14 mouse cellular contexts compared by ENCODE assay signal in genomic region chr5:33147691-33148090, GRCm38 (mm10). TPM values are rescaled to one million over a fixed set of nuclear protein-coding genes. Genes with fewer than 3 reads are reported as not detected.
DNase-seq lines count a peak whose midpoint lies in the region; ATAC-seq and TF ChIP-seq lines count a peak whose summit lies in the region.
"Had no signal": no experiment of that assay in that cellular context is flagged by ENCODE, and none has a peak within 500 bp of the region (broad histone marks: within the 10 kb centered on the region; RNA-seq: fewer than 3 reads in every experiment).

No protein-coding gene starts in this region.

- WGBS in kidney, adult 2 months = 51% methylated on average over 6 of the region's 6 CpGs

- no peak for TF ChIP-seq POLR2A in kidney, adult 2 months (IDR thresholded peaks at IDR 0.05; ENCODE audit: low read depth, low read length)

- no peak for TF ChIP-seq CTCF in kidney, adult 2 months (conservative IDR thresholded peaks at IDR 0.05; ENCODE audit: insufficient read depth, insufficient read length, low read depth, low read length)

- no peaks in the 10 kb centered on the region for H3K36me3 ChIP-seq in kidney, adult 2 months (ENCODE audit: control insufficient read depth, insufficient read depth, low read length)
- H3K36me3 ChIP-seq: G1E; intestine, embryonic 15.5 days; limb, embryonic 10.5 days; midbrain, embryonic 10.5 days had no signal

- no peak overlapping the region for H3K4me3 ChIP-seq in kidney, adult 2 months (ENCODE audit: insufficient read depth, low read depth, low read length)
- H3K4me3 ChIP-seq: intestine, embryonic 15.5 days; limb, embryonic 10.5 days; midbrain, embryonic 10.5 days had no signal

- DNase-seq in cerebellum, postnatal 10 days = peak; percentile 43 to 47
- peak; percentile 30 for DNase-seq in kidney, adult 2 months
- DNase-seq in kidney, adult 11 months = no peak
- peak; percentile 80 for DNase-seq in NIH3T3 (ENCODE audit: low read depth)
- DNase-seq in heart, adult 9 months (ENCODE audit: low spot score in 2 of 2) = peak; percentile 9 to 43
- no peak for DNase-seq in spleen, adult 18-20 months
- DNase-seq in thymus, adult 18-20 months = no peak
- DNase-seq: cerebellum, adult 9-11 months; liver, postnatal 0 days had no signal

- no peak overlapping the region for H3K27ac ChIP-seq in kidney, adult 2 months (ENCODE audit: insufficient read depth, low read depth, low read length)
- H3K27ac ChIP-seq: intestine, embryonic 15.5 days; limb, embryonic 10.5 days; midbrain, embryonic 10.5 days had no signal

- peaks cover 5% of the 10 kb centered on the region; the same call in 1 of the 2 replicates for H3K4me1 ChIP-seq in kidney, adult 2 months (ENCODE audit: control insufficient read depth, insufficient read depth, low read length)
- H3K4me1 ChIP-seq: intestine, embryonic 15.5 days; midbrain, embryonic 10.5 days had no signal

- ATAC-seq in cerebellum, adult (ENCODE audit: insufficient number of reproducible peaks, low FRiP score, low TSS enrichment) = no peak
- ATAC-seq: intestine, embryonic 15.5 days; liver, postnatal 0 days had no signal

- no peaks in the 10 kb centered on the region; the same call in 1 of the 2 replicates for H3K27me3 ChIP-seq in kidney, adult 2 months (replicated peaks; ENCODE audit: control insufficient read depth, insufficient read depth, low read length)
- H3K27me3 ChIP-seq: intestine, embryonic 15.5 days had no signal

RNA-seq across cellular contexts. Expression of gene Slc5a1, which starts 43.7 kb away (rescaled TPM):
- polyA plus RNA-seq in kidney, adult 2 months (2012; rRNA removed) = 31.2 and 40.0 TPM in 2 replicates
- polyA plus RNA-seq: G1E; limb, embryonic 10.5 days; midbrain, embryonic 10.5 days had no signal

Comparison
In these comparisons a context has a peak if more than half of its experiments do, and no peak if none do; other contexts are left out.
1. DNase-seq: peak in cerebellum, postnatal 10 days (2 of 2), kidney, adult 2 months (single experiment), NIH3T3 (single experiment) and heart, adult 9 months (2 of 2); none in kidney, adult 11 months (single experiment), spleen, adult 18-20 months (0 of 2) and thymus, adult 18-20 months (0 of 2).